Mouse (Mus musculus): ENCODE data around the gene Catsperz. TPM values are rescaled to one million over a fixed set of nuclear protein-coding genes. Genes with fewer than 3 reads are reported as not detected.

Catsperz gene
- polyA plus RNA-seq, 1 experiment from 2014 or later: not detected

GRCm38 (mm10) chr19:6928080-6928479 is 2.9 kb upstream of the Catsperz start:
- H3K4me1 ChIP-seq (replicated peaks): peaks cover 36% of the 10 kb centered on the region
- H3K27ac ChIP-seq: no peak overlapping the region
- no peak for DNase-seq (ENCODE audit: low spot score)
- WGBS: 8% methylated on average over 9 of the region's 9 CpGs
- 0 out of 2 replicates have a peak, but pooled peaks cover 2% of the 10 kb centered on the region for H3K9me3 ChIP-seq
- H3K36me3 ChIP-seq: no peaks in the 10 kb centered on the region
- 0 out of 2 replicates have a peak overlapping the region, but pooled peaks have one; percentile 0 for H3K4me3 ChIP-seq
- peaks cover 100% of the 10 kb centered on the region for H3K27me3 ChIP-seq (ENCODE audit: insufficient read depth, poor library complexity, severe bottlenecking)

- peaks cover 97% of the 10 kb centered on the region for H3K27me3 ChIP-seq (ENCODE audit: insufficient read depth, poor library complexity, severe bottlenecking)
- H3K4me1 ChIP-seq (replicated peaks): peaks cover 43% of the 10 kb centered on the region
- no peaks in the 10 kb centered on the region for H3K36me3 ChIP-seq
- DNase-seq (ENCODE audit: low spot score): peak; percentile 46
- 0 out of 2 replicates have a peak, but pooled peaks cover 2% of the 10 kb centered on the region for H3K9me3 ChIP-seq
- 10% methylated on average over 26 of the region's 26 CpGs for whole genome bisulfite sequencing
- H3K27ac ChIP-seq: no peak overlapping the region
- H3K4me3 ChIP-seq: peak overlapping the region; percentile 36
Measured at GRCm38 (mm10) chr19:6926559-6927255, 1.5 kb upstream of the Catsperz start.

- H3K9me3 ChIP-seq: 0 out of 2 replicates have a peak, but pooled peaks cover 2% of the 10 kb centered on the region
- H3K4me1 ChIP-seq (replicated peaks): peaks cover 42% of the 10 kb centered on the region
- peak; percentile 22 for DNase-seq (ENCODE audit: low spot score)
- peaks cover 87% of the 10 kb centered on the region for H3K27me3 ChIP-seq (ENCODE audit: insufficient read depth, poor library complexity, severe bottlenecking)
- H3K36me3 ChIP-seq: no peaks in the 10 kb centered on the region
- H3K27ac ChIP-seq: no peak overlapping the region
- H3K4me3 ChIP-seq: peak overlapping the region; percentile 14
- WGBS: 4% methylated on average over 40 of the region's 40 CpGs
Measured at GRCm38 (mm10) chr19:6925611-6926329, 590 bp upstream of the Catsperz start.

DNA sequence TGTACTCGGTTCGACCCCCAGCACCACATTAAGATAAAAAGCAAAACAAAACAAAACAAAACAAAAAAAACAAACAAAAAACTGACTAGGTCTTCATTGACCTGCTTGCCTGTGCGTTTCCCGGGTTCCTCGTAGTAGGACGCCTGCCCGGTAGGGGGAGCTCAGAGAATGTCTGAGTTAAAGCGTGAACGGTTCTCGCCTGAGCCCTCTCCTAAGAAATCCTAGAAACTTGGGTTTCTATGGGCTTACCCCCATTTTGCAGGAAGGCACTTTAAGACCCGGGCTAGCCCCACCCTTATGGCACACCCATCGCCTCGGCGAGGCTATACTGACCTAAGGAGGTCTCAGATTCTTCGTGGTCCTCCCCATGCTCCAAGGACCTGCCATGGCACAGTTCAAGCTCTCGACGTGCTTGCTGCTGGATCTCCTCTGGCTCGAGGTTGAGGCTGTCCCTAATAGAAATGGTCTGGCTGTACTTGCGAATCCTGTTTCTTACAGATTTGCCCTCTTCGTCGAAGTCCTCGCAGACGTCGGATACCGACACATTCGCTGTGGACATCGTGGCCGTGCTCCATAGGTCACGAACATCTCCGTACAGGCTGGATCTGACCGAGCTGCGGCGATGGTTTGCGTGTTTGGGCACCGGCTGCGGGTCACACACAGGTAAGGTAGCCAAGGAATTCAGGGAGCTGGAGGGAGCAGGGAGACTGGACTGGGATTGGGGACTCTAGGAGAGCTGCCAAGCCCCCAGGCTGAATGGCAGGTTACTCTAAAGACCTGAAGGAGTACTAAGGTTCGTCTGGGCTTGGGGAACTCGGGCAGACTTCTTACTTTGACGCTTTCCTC is 496 bp downstream of the Catsperz start:
- H3K4me1 ChIP-seq (replicated peaks): peaks cover 53% of the 10 kb centered on the region

DNA sequence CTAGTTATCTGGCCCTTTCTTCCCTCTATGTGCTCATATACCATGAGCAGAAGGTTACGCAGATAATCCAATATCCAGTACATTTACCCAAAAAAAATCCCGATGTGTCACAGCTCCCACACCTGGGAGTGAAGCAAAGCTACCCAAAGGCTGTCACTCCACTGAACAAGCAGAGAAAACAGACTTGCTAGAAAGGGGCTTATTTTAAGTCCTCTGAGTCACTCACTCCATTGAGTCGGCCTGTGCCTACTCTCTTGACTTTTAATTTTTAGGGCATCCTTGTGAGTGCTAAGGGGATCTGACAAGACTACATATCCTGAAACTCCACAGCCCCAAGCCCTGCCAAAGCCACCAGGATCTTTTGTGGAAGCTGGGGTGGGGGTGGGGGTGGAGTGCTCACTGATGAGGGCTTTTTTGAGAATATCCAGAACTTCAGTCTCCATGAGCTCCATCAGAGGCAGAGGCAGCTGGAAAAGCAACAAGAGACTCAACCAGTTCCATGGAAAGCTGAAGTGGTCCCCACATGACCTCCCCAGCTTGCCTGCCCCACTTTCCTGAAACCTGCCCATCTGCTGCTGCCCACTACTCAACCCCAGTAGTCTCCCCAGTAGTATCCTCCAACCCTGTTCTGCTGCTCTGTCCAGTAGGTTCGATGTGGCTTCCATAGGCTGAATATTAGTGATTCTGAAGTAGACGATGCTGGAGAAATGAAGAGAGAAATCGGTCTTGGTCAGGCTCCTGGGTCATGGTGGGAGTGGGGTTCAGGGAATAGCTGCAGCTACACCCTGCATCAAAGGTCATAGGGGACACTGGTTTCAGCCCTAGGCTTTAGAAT is 2.1 kb downstream of the Catsperz start:
- H3K4me3 ChIP-seq: peak overlapping the region; percentile 81
- H3K27me3 ChIP-seq (ENCODE audit: insufficient read depth, poor library complexity, severe bottlenecking): peaks cover 61% of the 10 kb centered on the region
- 0 out of 2 replicates have a peak, but pooled peaks cover 2% of the 10 kb centered on the region for H3K9me3 ChIP-seq
- 62% methylated on average over 6 of the region's 6 CpGs for WGBS
- H3K4me1 ChIP-seq (replicated peaks): peaks cover 54% of the 10 kb centered on the region
- DNase-seq (ENCODE audit: low spot score): no peak
- no peak overlapping the region for H3K27ac ChIP-seq
- no peaks in the 10 kb centered on the region for H3K36me3 ChIP-seq

More for the DNA sequence above, 496 bp downstream of the Catsperz start:
- WGBS: 4% methylated on average over 39 of the region's 39 CpGs
- H3K9me3 ChIP-seq: 0 out of 2 replicates have a peak, but pooled peaks cover 2% of the 10 kb centered on the region
- DNase-seq (ENCODE audit: low spot score): peak; percentile 76
- peaks cover 76% of the 10 kb centered on the region for H3K27me3 ChIP-seq (ENCODE audit: insufficient read depth, poor library complexity, severe bottlenecking)
- peak overlapping the region; percentile 20 for H3K4me3 ChIP-seq
- H3K36me3 ChIP-seq: no peaks in the 10 kb centered on the region
- no peak overlapping the region for H3K27ac ChIP-seq

DNA sequence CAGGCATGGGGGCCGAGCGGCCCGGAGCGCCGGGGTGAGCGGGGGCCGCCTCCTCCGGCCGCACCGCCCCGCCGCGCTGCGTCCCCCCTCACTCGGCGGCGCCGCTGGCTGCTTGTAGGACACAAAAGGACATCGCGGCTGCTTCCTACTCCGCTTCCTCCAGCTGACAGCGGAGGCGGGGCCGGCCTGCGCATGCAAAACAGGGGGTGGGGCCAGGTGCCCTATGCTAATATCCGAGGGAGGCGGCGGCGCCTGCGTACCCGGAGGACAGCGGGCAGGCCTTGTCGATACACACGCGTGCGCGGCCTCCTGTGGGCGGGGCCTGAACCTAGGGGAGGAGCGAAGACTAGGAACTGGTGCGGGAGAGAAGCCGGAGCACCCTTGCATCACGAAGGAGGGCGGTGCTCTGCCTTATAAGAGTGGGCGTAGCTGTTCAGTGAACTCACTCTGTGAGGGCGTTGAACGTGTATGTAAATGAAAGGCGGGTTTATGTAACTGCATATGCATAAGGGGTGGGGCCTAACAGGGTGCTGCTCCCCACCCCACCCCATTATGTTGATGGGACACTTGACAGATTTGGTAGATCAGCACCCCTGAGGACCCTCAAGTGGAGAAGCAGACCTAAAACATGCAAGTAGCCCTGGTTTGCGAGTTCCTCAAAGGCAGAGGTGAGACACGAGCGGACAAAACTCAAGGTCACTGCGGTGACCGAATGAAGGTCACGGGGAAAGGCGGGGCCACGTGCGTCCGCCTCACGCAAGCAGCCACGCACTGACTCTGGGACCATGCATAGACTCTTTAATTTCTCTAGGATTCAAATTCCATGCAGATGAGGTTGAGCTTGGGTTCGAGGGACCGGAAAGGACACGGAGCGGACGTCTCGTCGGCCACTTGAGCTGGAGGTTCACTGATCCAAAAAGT is 3.3 kb downstream of the Catsperz start, which contains the start of gene Esrra:
TSS of gene Esrra (minus strand) at position 167 of the 921 bp plus-strand sequence.
- Histone ChIP-seq H3K27me3 (ENCODE audit: insufficient read depth, poor library complexity, severe bottlenecking) (peaks cover 49% of the 10 kb centered on the region), H3K36me3 (no peaks in the 10 kb centered on the region), H3K27ac (peak within 1 kb of the TSS; percentile 97), H3K4me3 (peak within 1 kb of the TSS; percentile 81), H3K4me1 (replicated peaks) (peaks cover 50% of the 10 kb centered on the region), H3K9me3 (0 out of 2 replicates have a peak, but pooled peaks cover 2% of the 10 kb centered on the region)
- 1% methylated on average over 66 of the region's 66 CpGs for WGBS
- DNase-seq (ENCODE audit: low spot score): peak; percentile 100

DNA sequence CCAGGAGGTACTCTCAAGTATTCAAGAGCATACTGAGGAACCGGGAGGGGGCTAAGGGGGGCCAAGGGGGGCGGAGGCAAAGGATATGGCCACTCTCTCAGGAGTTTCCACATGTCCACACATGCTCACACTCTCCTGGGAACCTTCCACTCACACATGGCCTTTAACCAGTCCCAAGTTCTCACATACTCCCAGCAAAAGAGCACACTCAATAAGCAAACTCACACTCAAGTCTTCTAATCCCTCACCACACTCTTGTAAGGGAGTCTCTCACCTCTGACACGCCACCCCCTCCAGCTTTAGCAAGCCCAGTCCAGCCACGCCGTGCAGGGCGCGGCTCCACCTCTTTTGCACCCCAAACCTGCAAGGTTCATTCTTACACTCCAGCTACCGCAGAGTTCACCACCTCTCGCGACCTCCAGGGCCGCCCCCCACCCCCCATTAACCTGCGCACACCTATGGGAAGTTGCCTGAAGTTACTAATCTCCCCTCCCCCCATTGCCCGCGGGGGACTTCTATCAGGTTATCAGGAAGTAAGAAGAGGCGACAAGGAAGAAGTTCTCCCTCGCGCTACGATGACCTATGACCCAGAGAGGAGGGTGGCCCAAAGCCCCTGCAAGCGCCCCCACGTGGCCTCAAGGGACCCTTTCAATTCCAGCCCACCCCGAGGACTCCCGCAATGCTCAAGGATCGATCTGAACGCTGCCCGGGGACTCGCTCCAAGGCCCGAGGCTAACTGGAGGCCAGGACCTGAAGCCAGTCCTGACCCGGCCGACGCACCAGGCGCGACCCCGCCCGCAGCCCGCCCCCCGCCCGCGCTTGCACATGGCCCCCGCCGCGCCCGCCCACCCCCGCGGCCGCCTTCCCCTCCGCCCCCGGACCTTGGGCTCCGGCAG is 4.2 kb downstream of the Catsperz start:
- H3K36me3 ChIP-seq: no peaks in the 10 kb centered on the region
- peak overlapping the region; percentile 81 for H3K4me3 ChIP-seq
- H3K9me3 ChIP-seq: no peaks in the 10 kb centered on the region
- peaks cover 39% of the 10 kb centered on the region for H3K27me3 ChIP-seq (ENCODE audit: insufficient read depth, poor library complexity, severe bottlenecking)
- 1% methylated on average over 48 of the region's 48 CpGs for WGBS
- peaks cover 43% of the 10 kb centered on the region for H3K4me1 ChIP-seq (replicated peaks)
- peak overlapping the region; percentile 97 for H3K27ac ChIP-seq
- peak; percentile 70 for DNase-seq (ENCODE audit: low spot score)

- Histone ChIP-seq H3K4me3 (peak overlapping the region; percentile 81), H3K4me1 (replicated peaks) (peaks cover 34% of the 10 kb centered on the region), H3K9me3 (no peaks in the 10 kb centered on the region), H3K36me3 (no peaks in the 10 kb centered on the region), H3K27ac (peak overlapping the region; percentile 97), H3K27me3 (ENCODE audit: insufficient read depth, poor library complexity, severe bottlenecking) (peaks cover 31% of the 10 kb centered on the region)
- 42% methylated on average over 8 of the region's 8 CpGs for WGBS
- peak; percentile 39 for DNase-seq (ENCODE audit: low spot score)
Measured at GRCm38 (mm10) chr19:6919876-6920740, 5.1 kb downstream of the Catsperz start.

GRCm38 (mm10) chr19:6919431-6919830 is 5.7 kb downstream of the Catsperz start:
- Histone ChIP-seq H3K4me1 (replicated peaks) (peaks cover 27% of the 10 kb centered on the region), H3K9me3 (no peaks in the 10 kb centered on the region), H3K27ac (no peak overlapping the region), H3K36me3 (0 out of 2 replicates have a peak, but pooled peaks cover 2% of the 10 kb centered on the region), H3K27me3 (ENCODE audit: insufficient read depth, poor library complexity, severe bottlenecking) (peaks cover 24% of the 10 kb centered on the region), H3K4me3 (no peak overlapping the region)
- no peak for DNase-seq (ENCODE audit: low spot score)

DNA sequence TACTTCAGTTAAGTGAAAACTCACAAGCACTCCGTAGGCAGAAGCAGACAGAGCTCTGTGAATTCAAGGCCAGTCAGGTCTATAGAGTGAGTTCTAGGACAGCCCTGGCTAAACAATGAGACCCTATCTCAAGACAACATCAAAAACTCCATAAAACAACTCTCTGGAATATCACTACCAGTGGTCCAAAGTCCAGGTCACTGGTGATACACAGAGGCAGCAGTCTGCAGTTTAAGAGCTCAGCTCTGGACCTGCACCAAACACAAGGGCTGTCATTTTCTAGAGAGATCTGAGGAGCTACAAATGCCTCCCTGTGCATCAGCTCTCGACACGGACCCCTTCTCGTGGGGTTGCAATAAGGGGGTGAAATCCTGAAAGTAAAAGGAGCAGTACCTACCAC is 6.9 kb downstream of the Catsperz start:
- peaks cover 13% of the 10 kb centered on the region for H3K36me3 ChIP-seq
- H3K27ac ChIP-seq: no peak overlapping the region
- WGBS: 95% methylated on average over 4 of the region's 4 CpGs
- no peak overlapping the region for H3K4me3 ChIP-seq
- H3K4me1 ChIP-seq (replicated peaks): peaks cover 31% of the 10 kb centered on the region
- no peaks in the 10 kb centered on the region for H3K9me3 ChIP-seq
- H3K27me3 ChIP-seq (ENCODE audit: insufficient read depth, poor library complexity, severe bottlenecking): peaks cover 13% of the 10 kb centered on the region
- no peak for DNase-seq (ENCODE audit: low spot score)

Measured in hindbrain, embryonic 10.5 days (tissue).